Mouse (Mus musculus) hindbrain, embryonic 13.5 days (tissue): ENCODE measurements around the gene Ccdc13. TPM values are rescaled to one million over a fixed set of nuclear protein-coding genes. Genes with fewer than 3 reads are reported as not detected.

ENCODE experiments used
- polyA plus RNA-seq: library from polyadenylated mRNA; unstranded; fragments of >200 nt; fragmentation: Nextera tagmentation; extraction: Ambion mirVana; gene quantifications from 2 replicates; pipeline ENCODE4 v1.2.1, GENCODE M21; 2015

Ccdc13 gene
- polyA plus RNA-seq, 1 experiment from 2014 or later: 3.2 TPM

Other genes with a start within 250 kb of the Ccdc13 start
- 0.32 TPM in 1 of 2 replicates, not detected in the other for gene Lyzl4, start 197.4 kb downstream of the Ccdc13 start, polyA plus RNA-seq
- gene Vipr1, start 196.7 kb downstream of the Ccdc13 start, polyA plus RNA-seq: 0.51 and 0.54 TPM in 2 replicates
- gene Sec22c, start 134.0 kb downstream of the Ccdc13 start, polyA plus RNA-seq: 28.9 and 33.5 TPM in 2 replicates
- gene Ss18l2, start 129.1 kb downstream of the Ccdc13 start, polyA plus RNA-seq: 162 and 166 TPM in 2 replicates
- 64.6 and 67.4 TPM in 2 replicates for gene Nktr, start 120.3 kb downstream of the Ccdc13 start, polyA plus RNA-seq
- 11.5 and 13.3 TPM in 2 replicates for gene Zfp651, start 80.1 kb downstream of the Ccdc13 start, polyA plus RNA-seq
- 1.2 and 1.3 TPM in 2 replicates for gene Klhl40, start 61.9 kb downstream of the Ccdc13 start, polyA plus RNA-seq
- not detected in 2 replicates for gene Hhatl, start 47.0 kb downstream of the Ccdc13 start, polyA plus RNA-seq
- gene Higd1a, start 18.9 kb upstream of the Ccdc13 start, polyA plus RNA-seq: 144 and 145 TPM in 2 replicates
- 2.1 and 2.5 TPM in 2 replicates for gene Ackr2, start 58.9 kb upstream of the Ccdc13 start, polyA plus RNA-seq
- not detected in 2 replicates for gene Cyp8b1, start 76.8 kb upstream of the Ccdc13 start, polyA plus RNA-seq
- 2.1 and 2.5 TPM in 2 replicates for gene Fam198a, start 111.5 kb upstream of the Ccdc13 start, polyA plus RNA-seq
- 23.4 and 25.2 TPM in 2 replicates for gene Pomgnt2, start 157.6 kb upstream of the Ccdc13 start, polyA plus RNA-seq